Mouse (Mus musculus): ENCODE data around the gene Ak2.

The Ak2 gene

DNA sequence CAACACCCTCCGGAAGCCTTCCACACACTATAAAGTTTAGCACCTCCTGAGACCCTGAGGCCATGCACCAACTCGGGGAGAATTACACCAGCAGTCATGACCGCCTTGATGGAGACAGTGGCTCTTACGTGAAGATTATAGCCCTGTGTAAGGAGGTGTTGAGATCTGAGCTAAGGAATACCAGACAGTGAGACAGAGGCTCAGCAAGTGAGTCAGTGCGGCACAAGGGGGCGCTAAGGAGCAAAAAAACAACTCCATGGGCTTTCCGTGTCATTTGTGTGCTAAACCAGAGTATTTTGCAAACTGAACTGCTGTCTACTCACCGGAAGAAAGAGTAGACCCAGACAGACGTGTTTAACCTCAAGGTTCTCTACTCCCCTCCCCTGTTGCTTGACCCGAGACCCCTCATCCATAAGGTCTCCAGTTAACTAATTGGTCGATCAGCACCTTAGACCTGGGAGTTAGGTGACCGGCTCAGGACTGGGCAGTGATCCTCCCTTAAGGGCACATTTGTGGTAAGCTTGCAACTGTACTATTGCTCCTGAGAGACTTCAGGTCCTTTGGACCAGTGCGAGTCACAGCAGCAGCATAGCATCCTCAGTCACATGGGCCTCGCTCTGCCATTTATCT is 20.6 kb upstream of the Ak2 start:
- peak; percentile 75 for DNase-seq (ENCODE audit: extremely low spot score, low spot score)

GRCm38 (mm10) chr4:128974677-128975076 is 17.1 kb upstream of the Ak2 start:
- DNase-seq (ENCODE audit: extremely low spot score, low spot score), result no peak

GRCm38 (mm10) chr4:128976577-128976976 is 15.2 kb upstream of the Ak2 start:
- no peak for DNase-seq (ENCODE audit: extremely low spot score, low spot score)

DNA sequence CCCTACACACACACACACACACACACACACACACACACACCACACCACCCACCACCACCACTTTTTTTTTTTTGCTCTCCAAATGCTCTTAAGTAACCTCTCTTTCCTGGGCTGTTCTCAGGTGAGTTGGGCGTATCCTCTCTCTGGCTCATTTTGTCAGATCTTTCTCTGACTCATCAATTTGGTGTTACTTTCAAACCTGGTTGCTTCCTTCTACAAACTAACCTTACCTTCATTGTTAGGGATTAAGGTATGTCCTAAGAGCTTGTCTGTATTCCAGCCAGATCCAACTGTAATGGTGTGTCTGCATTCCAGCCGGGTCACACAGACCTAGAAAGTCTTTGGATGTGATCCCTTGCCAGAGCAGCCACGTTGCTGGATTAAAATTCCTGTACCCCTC is 14.5 kb upstream of the Ak2 start:
- no peak for DNase-seq (ENCODE audit: extremely low spot score, low spot score)

DNA sequence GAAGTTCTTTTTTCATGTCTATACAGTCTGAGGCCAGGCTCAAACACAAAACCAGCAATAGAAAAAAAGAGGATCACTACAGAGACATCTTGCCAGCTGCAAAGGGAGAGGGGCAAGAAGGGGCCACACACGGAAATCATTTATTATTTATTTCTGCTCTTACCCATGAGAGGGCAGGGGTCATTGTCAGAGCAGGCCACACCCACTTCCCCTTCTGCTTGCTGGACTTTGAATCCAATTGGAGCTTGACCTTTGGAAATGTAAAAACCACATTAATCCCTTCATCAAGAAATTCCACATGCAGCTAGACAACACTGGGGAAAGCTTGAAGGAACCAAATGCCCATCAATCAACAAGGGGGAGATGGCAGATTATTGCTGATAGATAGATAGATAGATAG is 13.1 kb upstream of the Ak2 start:
- DNase-seq (ENCODE audit: extremely low spot score, low spot score), result no peak

- no peak for DNase-seq (ENCODE audit: extremely low spot score, low spot score)
These were observed 10.6 kb upstream of the Ak2 start for GRCm38 (mm10) chr4:128980890-128981832.

DNA sequence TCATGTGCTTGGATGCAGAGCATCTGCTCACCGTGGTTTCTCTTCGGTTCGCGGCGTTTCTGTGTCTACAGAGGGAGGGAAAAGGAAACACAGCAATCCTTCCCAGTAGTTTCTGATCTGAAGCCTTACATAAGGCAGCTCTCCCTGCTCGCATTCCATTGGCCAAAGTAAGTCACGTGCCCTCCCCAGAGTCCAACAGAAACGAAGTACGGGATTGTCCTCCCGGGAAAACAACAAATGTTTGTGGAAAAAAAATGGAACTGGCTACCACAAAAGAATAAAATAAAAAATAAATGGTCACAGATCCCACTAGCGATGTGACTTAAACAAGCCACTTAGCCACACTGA is 10.0 kb upstream of the Ak2 start:
- DNase-seq (ENCODE audit: extremely low spot score, low spot score), result no peak

DNA sequence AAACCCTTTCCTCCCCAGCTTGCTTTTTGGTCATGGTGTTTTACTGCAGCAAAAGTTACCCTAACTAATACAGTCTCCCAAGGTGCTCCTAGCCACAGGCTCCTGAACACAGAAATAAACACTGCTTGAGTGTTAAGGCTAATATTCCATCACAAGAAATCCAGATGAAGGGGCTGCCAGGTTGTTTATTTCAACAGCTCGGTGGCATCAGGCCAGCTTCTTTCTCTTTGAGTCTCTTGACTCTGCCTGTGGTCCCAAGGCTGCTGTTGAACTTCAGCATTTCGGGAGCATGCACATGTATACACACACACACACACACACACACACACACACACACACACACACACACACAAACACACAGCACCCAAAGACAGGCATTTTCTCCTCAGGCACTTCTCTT is 8.6 kb upstream of the Ak2 start:
- no peak for DNase-seq (ENCODE audit: extremely low spot score, low spot score)

GRCm38 (mm10) chr4:128983656-128984055 is 8.1 kb upstream of the Ak2 start:
- DNase-seq (ENCODE audit: extremely low spot score, low spot score), result no peak

DNA sequence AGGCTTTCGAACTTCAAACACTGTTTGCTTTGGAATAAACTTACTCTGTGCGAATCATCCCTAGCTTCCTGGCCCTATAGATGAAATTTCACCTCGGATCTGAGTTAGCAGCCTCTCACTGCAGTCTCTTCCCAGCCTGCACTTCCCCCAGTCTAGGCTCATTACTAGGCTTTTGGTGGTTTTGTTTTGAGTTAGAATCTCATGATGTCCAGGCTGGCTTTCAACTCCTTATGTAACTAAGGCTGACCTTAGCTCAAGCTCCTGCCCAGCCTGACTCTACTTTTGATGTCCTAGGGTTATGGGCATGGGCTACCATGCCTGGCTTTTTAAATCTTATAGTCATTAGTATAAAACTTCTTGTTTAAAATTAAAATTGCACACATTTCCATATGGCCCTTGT is 7.2 kb upstream of the Ak2 start:
- no peak for DNase-seq (ENCODE audit: extremely low spot score, low spot score)

DNA sequence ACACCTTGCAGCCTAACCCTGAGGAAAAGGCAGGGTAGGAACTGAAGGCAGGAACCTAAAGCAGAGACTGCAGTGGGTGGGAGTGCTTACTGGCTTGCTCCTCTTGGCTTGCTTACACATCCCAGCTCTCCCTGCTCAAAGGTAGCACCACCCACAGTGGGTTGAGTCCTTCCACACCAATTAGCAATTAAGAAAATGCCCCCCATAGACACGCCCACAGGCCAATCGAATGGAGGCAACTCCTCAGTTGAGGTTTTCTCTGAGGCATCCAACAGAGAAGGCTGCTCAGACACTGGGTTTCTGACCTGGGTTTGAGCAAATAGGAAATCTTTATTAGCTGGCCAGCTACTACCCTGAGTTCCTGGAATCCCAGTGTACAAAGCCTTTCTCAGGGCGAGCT is 2.8 kb upstream of the Ak2 start:
- no peak for DNase-seq (ENCODE audit: extremely low spot score, low spot score)

GRCm38 (mm10) chr4:128989678-128990077 is 2.1 kb upstream of the Ak2 start:
- no peak for DNase-seq (ENCODE audit: extremely low spot score, low spot score)

GRCm38 (mm10) chr4:128992176-128992575 is 418 bp downstream of the Ak2 start:
- no peak for DNase-seq (ENCODE audit: extremely low spot score, low spot score)

GRCm38 (mm10) chr4:128993025-128993662 is 1.4 kb downstream of the Ak2 start:
- DNase-seq (ENCODE audit: extremely low spot score, low spot score), result peak; percentile 95

- DNase-seq (ENCODE audit: extremely low spot score, low spot score), result no peak
These were observed 1.9 kb downstream of the Ak2 start for GRCm38 (mm10) chr4:128993675-128994074.

DNA sequence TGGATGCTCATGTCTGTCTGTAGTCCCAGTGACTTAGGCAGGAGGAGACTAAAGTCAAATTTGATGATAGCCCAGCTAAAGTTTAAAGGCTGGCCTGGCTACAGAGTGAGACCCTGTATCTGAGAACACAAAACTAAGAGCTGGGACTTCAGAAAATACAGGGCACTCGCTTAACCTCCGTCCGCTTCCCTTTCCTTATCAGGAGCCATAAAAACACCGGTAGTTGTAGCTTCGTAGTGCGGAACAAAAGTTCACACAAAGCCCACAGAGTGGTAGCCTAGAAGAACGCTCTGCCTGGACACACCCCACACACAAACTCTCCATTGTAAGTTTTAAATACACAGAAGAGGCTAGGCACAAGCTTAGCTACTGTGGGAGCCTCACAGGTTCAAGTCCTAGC is 3.5 kb downstream of the Ak2 start:
- no peak for DNase-seq (ENCODE audit: extremely low spot score, low spot score)

DNA sequence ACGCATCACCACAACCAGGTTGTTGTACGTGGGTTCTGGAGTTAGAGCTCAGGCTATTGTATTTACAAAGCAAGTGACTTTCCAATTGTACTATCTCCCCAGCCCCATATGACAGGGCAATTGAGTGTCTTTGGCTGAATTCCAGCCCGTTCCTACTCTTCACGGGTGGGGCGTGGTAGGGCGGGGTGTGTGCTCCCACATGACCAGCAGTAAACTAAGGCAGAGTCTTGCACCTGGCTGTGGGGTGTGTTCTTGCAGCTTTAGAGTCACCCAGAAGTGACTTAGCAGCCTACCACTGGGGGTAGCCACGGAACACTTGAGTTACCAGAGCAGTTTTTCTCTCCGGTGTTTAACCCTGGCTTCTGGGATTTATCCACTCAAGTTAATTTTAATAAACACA is 5.5 kb downstream of the Ak2 start:
- no peak for DNase-seq (ENCODE audit: extremely low spot score, low spot score)

DNA sequence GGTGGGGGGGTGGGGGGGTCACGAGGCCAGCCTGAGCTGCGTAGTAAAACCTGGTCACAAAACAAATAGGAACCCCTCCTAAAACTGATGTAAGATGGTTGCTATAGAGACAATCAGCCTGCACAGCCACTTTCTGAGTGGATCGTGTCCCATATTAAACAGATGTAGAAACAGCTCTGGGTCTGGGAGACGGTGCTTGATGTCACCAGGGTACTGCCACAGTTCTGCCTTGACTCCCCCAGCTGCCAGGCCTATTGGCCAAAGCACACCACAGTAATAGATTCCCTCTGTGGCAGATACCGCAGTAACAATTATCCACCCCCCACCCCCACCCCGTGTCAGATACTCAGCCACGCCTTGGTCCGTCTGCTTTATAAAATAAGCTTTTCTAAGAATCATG is 6.6 kb downstream of the Ak2 start:
- no peak for DNase-seq (ENCODE audit: extremely low spot score, low spot score)

DNA sequence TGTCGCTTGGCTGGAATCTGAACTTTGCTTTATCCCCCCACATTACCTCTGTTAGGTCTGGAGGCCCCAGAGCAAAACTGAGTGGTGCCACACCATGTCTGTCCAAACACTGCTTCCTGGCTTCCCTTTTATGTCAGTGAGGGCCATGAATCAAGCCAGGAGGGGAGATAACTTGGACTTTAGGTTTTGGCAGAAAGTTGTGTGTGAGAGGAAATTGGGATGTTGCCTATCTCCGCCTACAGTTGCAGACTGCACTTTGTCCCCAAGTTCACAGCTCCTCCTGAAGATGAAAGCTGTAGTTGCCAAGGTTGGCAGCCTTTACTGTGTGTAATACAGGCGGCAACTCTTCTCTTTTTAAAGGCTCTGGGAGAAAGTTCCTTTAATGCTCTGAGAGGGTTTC is 9.0 kb downstream of the Ak2 start:
- DNase-seq (ENCODE audit: extremely low spot score, low spot score), result no peak

- DNase-seq (ENCODE audit: extremely low spot score, low spot score), result no peak
These were observed 12.0 kb downstream of the Ak2 start for GRCm38 (mm10) chr4:129003720-129004119.

- no peak for DNase-seq (ENCODE audit: extremely low spot score, low spot score)
These were observed 16.3 kb downstream of the Ak2 start for GRCm38 (mm10) chr4:129008006-129008519.

GRCm38 (mm10) chr4:129008672-129009071 is 16.9 kb downstream of the Ak2 start:
- DNase-seq (ENCODE audit: extremely low spot score, low spot score), result no peak
